Mouse (Mus musculus): ENCODE measurements around the gene Gm11596. TPM values are rescaled to one million over a fixed set of nuclear protein-coding genes. Genes with fewer than 3 reads are reported as not detected.

Gm11596 gene
- polyA plus RNA-seq, 1 experiment from 2014 or later = not detected

GRCm38 (mm10) chr11:99758877-99759276 is 34.4 kb downstream of the Gm11596 start:
- Histone ChIP-seq H3K4me2 (no peak overlapping the region), H3K27ac (replicated peaks) (no peak overlapping the region), H3K4me1 (no peaks in the 10 kb centered on the region), H3K9ac (replicated peaks) (no peak overlapping the region), H3K27me3 (replicated peaks) (no peaks in the 10 kb centered on the region), H3K4me3 (replicated peaks) (no peak overlapping the region), H3K9me3 (replicated peaks) (no peaks in the 10 kb centered on the region), H3K36me3 (no peaks in the 10 kb centered on the region)
- 92% methylated on average over 1 of the region's 1 CpGs for WGBS
- ATAC-seq (ENCODE audit: low FRiP score) = no peak

DNA sequence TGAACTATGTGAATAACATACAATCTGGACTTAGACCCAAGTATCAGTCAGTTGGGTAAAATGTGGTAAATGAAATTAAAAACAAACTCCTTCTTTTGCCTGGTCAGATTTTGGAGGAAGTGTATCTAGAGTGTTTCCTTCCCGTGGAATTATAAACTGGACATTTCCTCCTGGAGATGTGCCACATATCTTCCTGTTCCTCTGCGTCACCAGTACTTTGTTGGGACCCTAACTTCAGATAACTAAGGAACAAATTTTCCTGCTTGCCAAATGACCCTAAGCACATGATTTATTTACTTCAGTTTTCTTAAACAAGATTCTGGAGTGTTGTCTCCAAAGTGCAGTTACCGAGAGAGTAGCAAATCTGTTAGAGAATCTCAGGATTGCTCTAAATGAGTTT is 49.3 kb downstream of the Gm11596 start:
- Histone ChIP-seq H3K27me3 (replicated peaks) (no peaks in the 10 kb centered on the region), H3K4me1 (no peaks in the 10 kb centered on the region), H3K4me2 (no peak overlapping the region), H3K9ac (replicated peaks) (no peak overlapping the region), H3K9me3 (replicated peaks) (no peaks in the 10 kb centered on the region), H3K4me3 (replicated peaks) (no peak overlapping the region), H3K27ac (replicated peaks) (no peak overlapping the region), H3K36me3 (no peaks in the 10 kb centered on the region)
- ATAC-seq (ENCODE audit: low FRiP score) = no peak
- WGBS = 88% methylated on average over 3 of the region's 3 CpGs

Other genes starting within 250 kb of the Gm11596 start
- gene Krtap3-3, start 242.6 kb downstream of the Gm11596 start, polyA plus RNA-seq (2015; fragmentation: Nextera tagmentation; extraction: Ambion mirVana) = not detected in 2 replicates
- not detected in 2 replicates for gene Krtap3-2, start 236.6 kb downstream of the Gm11596 start, polyA plus RNA-seq (2015; fragmentation: Nextera tagmentation; extraction: Ambion mirVana)
- not detected in 2 replicates for gene Gm11939, start 234.0 kb downstream of the Gm11596 start, polyA plus RNA-seq (2015; fragmentation: Nextera tagmentation; extraction: Ambion mirVana)
- 0.43 TPM in 1 of 2 replicates, not detected in the other for gene Krtap3-1, start 226.8 kb downstream of the Gm11596 start, polyA plus RNA-seq (2015; fragmentation: Nextera tagmentation; extraction: Ambion mirVana)
- gene Krtap1-5, start 212.5 kb downstream of the Gm11596 start, polyA plus RNA-seq (2015; fragmentation: Nextera tagmentation; extraction: Ambion mirVana) = not detected in 2 replicates
- not detected in 2 replicates for gene Krtap1-4, start 209.8 kb downstream of the Gm11596 start, polyA plus RNA-seq (2015; fragmentation: Nextera tagmentation; extraction: Ambion mirVana)
- gene Krtap1-3, start 202.1 kb downstream of the Gm11596 start, polyA plus RNA-seq (2015; fragmentation: Nextera tagmentation; extraction: Ambion mirVana) = not detected in 2 replicates
- not detected in 2 replicates for gene Krtap9-3, start 195.4 kb downstream of the Gm11596 start, polyA plus RNA-seq (2015; fragmentation: Nextera tagmentation; extraction: Ambion mirVana)
- gene Gm11938, start 190.2 kb downstream of the Gm11596 start, polyA plus RNA-seq (2015; fragmentation: Nextera tagmentation; extraction: Ambion mirVana) = not detected in 2 replicates
- gene Gm11937, start 183.3 kb downstream of the Gm11596 start, polyA plus RNA-seq (2015; fragmentation: Nextera tagmentation; extraction: Ambion mirVana) = not detected in 2 replicates
- gene Krtap2-4, start 178.6 kb downstream of the Gm11596 start, polyA plus RNA-seq (2015; fragmentation: Nextera tagmentation; extraction: Ambion mirVana) = not detected in 2 replicates
- not detected in 2 replicates for gene Gm11562, start 173.0 kb downstream of the Gm11596 start, polyA plus RNA-seq (2015; fragmentation: Nextera tagmentation; extraction: Ambion mirVana)
- gene Krtap4-1, start 165.2 kb downstream of the Gm11596 start, polyA plus RNA-seq (2015; fragmentation: Nextera tagmentation; extraction: Ambion mirVana) = not detected in 2 replicates
- not detected in 2 replicates for gene Krtap4-2, start 158.4 kb downstream of the Gm11596 start, polyA plus RNA-seq (2015; fragmentation: Nextera tagmentation; extraction: Ambion mirVana)
- not detected in 2 replicates for gene Krtap4-7, start 149.4 kb downstream of the Gm11596 start, polyA plus RNA-seq (2015; fragmentation: Nextera tagmentation; extraction: Ambion mirVana)
- gene Gm11555, start 143.2 kb downstream of the Gm11596 start, polyA plus RNA-seq (2015; fragmentation: Nextera tagmentation; extraction: Ambion mirVana) = not detected in 2 replicates
- not detected in 2 replicates for gene Gm11563, start 134.5 kb downstream of the Gm11596 start, polyA plus RNA-seq (2015; fragmentation: Nextera tagmentation; extraction: Ambion mirVana)
- not detected in 2 replicates for gene Krtap4-6, start 127.5 kb downstream of the Gm11596 start, polyA plus RNA-seq (2015; fragmentation: Nextera tagmentation; extraction: Ambion mirVana)
- gene Gm14190, start 102.7 kb downstream of the Gm11596 start, polyA plus RNA-seq (2015; fragmentation: Nextera tagmentation; extraction: Ambion mirVana) = not detected in 2 replicates
- not detected in 2 replicates for gene Gm14180, start 59.2 kb downstream of the Gm11596 start, polyA plus RNA-seq (2015; fragmentation: Nextera tagmentation; extraction: Ambion mirVana)
- gene Gm11595, start 20.6 kb downstream of the Gm11596 start, polyA plus RNA-seq (2015; fragmentation: Nextera tagmentation; extraction: Ambion mirVana) = not detected in 2 replicates
- not detected in 2 replicates for gene Krtap4-8, start 12.8 kb downstream of the Gm11596 start, polyA plus RNA-seq (2015; fragmentation: Nextera tagmentation; extraction: Ambion mirVana)
- not detected in 2 replicates for gene Krtap4-9, start 8.3 kb downstream of the Gm11596 start, polyA plus RNA-seq (2015; fragmentation: Nextera tagmentation; extraction: Ambion mirVana)
- gene Gm11569, start 5.5 kb upstream of the Gm11596 start, polyA plus RNA-seq (2015; fragmentation: Nextera tagmentation; extraction: Ambion mirVana) = not detected in 2 replicates
- not detected in 2 replicates for gene Gm11554, start 11.0 kb upstream of the Gm11596 start, polyA plus RNA-seq (2015; fragmentation: Nextera tagmentation; extraction: Ambion mirVana)
- gene Krtap4-13, start 16.4 kb upstream of the Gm11596 start, polyA plus RNA-seq (2015; fragmentation: Nextera tagmentation; extraction: Ambion mirVana) = not detected in 2 replicates
- not detected in 2 replicates for gene Gm11564, start 22.2 kb upstream of the Gm11596 start, polyA plus RNA-seq (2015; fragmentation: Nextera tagmentation; extraction: Ambion mirVana)
- not detected in 2 replicates for gene 2300003K06Rik, start 44.6 kb upstream of the Gm11596 start, polyA plus RNA-seq (2015; fragmentation: Nextera tagmentation; extraction: Ambion mirVana)
- gene Krtap4-16, start 58.1 kb upstream of the Gm11596 start, polyA plus RNA-seq (2015; fragmentation: Nextera tagmentation; extraction: Ambion mirVana) = not detected in 2 replicates
- gene Gm11568, start 64.5 kb upstream of the Gm11596 start, polyA plus RNA-seq (2015; fragmentation: Nextera tagmentation; extraction: Ambion mirVana) = not detected in 2 replicates
- not detected in 2 replicates for gene Gm11559, start 71.0 kb upstream of the Gm11596 start, polyA plus RNA-seq (2015; fragmentation: Nextera tagmentation; extraction: Ambion mirVana)
- not detected in 2 replicates for gene Krtap9-1, start 79.9 kb upstream of the Gm11596 start, polyA plus RNA-seq (2015; fragmentation: Nextera tagmentation; extraction: Ambion mirVana)
- not detected in 2 replicates for gene Gm11567, start 85.7 kb upstream of the Gm11596 start, polyA plus RNA-seq (2015; fragmentation: Nextera tagmentation; extraction: Ambion mirVana)
- not detected in 2 replicates for gene Krtap31-1, start 114.5 kb upstream of the Gm11596 start, polyA plus RNA-seq (2015; fragmentation: Nextera tagmentation; extraction: Ambion mirVana)
- gene Gm11565, start 121.3 kb upstream of the Gm11596 start, polyA plus RNA-seq (2015; fragmentation: Nextera tagmentation; extraction: Ambion mirVana) = not detected in 2 replicates
- gene Krtap31-2, start 142.8 kb upstream of the Gm11596 start, polyA plus RNA-seq (2015; fragmentation: Nextera tagmentation; extraction: Ambion mirVana) = not detected in 2 replicates
- gene Krtap9-5, start 155.0 kb upstream of the Gm11596 start, polyA plus RNA-seq (2015; fragmentation: Nextera tagmentation; extraction: Ambion mirVana) = not detected in 2 replicates
- gene Krtap29-1, start 185.6 kb upstream of the Gm11596 start, polyA plus RNA-seq (2015; fragmentation: Nextera tagmentation; extraction: Ambion mirVana) = not detected in 2 replicates
- 0.13 and 0.23 TPM in 2 replicates for gene Krtap16-1, start 193.1 kb upstream of the Gm11596 start, polyA plus RNA-seq (2015; fragmentation: Nextera tagmentation; extraction: Ambion mirVana)
- gene Krtap17-1, start 200.5 kb upstream of the Gm11596 start, polyA plus RNA-seq (2015; fragmentation: Nextera tagmentation; extraction: Ambion mirVana) = 0.69 and 1.00 TPM in 2 replicates
- not detected in 2 replicates for gene Krt33a, start 222.7 kb upstream of the Gm11596 start, polyA plus RNA-seq (2015; fragmentation: Nextera tagmentation; extraction: Ambion mirVana)
- 0.11 TPM in 1 of 2 replicates, not detected in the other for gene Krt33b, start 236.4 kb upstream of the Gm11596 start, polyA plus RNA-seq (2015; fragmentation: Nextera tagmentation; extraction: Ambion mirVana)
- not detected in 2 replicates for gene Krt34, start 248.1 kb upstream of the Gm11596 start, polyA plus RNA-seq (2015; fragmentation: Nextera tagmentation; extraction: Ambion mirVana)

Measured in neural tube, embryonic 15.5 days (tissue).